Mouse (Mus musculus) heart, embryonic 11.5 days (tissue): ENCODE measurements around the gene Rbm47. TPM values are rescaled to one million over a fixed set of nuclear protein-coding genes. Genes with fewer than 3 reads are reported as not detected.

ENCODE experiments used
- ATAC-seq: fragments of 200-750 bp; cut with Nextera tagmentation; replicated peaks from 2 replicates; pipeline ENCODE4 v1.8.0; 2017; ENCODE audit warnings: moderate library complexity; ENCODE audit not compliant: insufficient number of reproducible peaks, low FRiP score, low TSS enrichment
- H3K27ac ChIP-seq: fragments of 300-500 bp; sonication (generic); 2 replicates; pipeline ENCODE4 v1.5.1; 2014; ENCODE audit warnings: mild to moderate bottlenecking, low read depth, low read length
- H3K27me3 ChIP-seq: fragments of 300-500 bp; sonication (generic); 2 replicates; pipeline ENCODE4 v1.6.1; 2014; ENCODE audit warnings: mild to moderate bottlenecking, low read length, mixed read lengths; ENCODE audit not compliant: control insufficient read depth, insufficient read depth
- H3K36me3 ChIP-seq: fragments of 300-500 bp; sonication (generic); 2 replicates; pipeline ENCODE4 v1.6.1; 2014; ENCODE audit warnings: mild to moderate bottlenecking, low read length, moderate library complexity, mixed read lengths; ENCODE audit not compliant: control insufficient read depth, insufficient read depth
- H3K4me1 ChIP-seq: fragments of 300-500 bp; sonication (generic); 2 replicates; pipeline ENCODE4 v1.6.1; 2014; ENCODE audit warnings: low read length; ENCODE audit not compliant: control insufficient read depth, insufficient read depth
- H3K4me2 ChIP-seq: fragments of 300-500 bp; sonication (generic); 2 replicates; pipeline ENCODE4 v1.6.1; 2014; ENCODE audit warnings: mild to moderate bottlenecking, moderate library complexity
- H3K4me3 ChIP-seq: fragments of 300-500 bp; sonication (generic); 2 replicates; pipeline ENCODE4 v1.5.1; 2014; ENCODE audit warnings: low read depth, low read length
- H3K9ac ChIP-seq: fragments of 300-500 bp; sonication (generic); 2 replicates; pipeline ENCODE4 v1.6.1; 2014; ENCODE audit warnings: mild to moderate bottlenecking, low read depth, low read length, moderate library complexity
- H3K9me3 ChIP-seq: fragments of 300-500 bp; sonication (generic); replicated peaks from 2 replicates; pipeline ENCODE4 v1.6.1; 2016; ENCODE audit warnings: low read length; ENCODE audit not compliant: control insufficient read depth
- WGBS: fragments of 180-500 bp; shearing (Covaris S2); extraction: QIAGEN DNeasy Blood & Tissue Kit; methylation state at CpG from one replicate; pipeline ENCODE4 v1.1.7; 2014; ENCODE audit not compliant: insufficient replicate concordance; 5-methylcytosine and 5-hydroxymethylcytosine counted together
- polyA plus RNA-seq: library from polyadenylated mRNA; unstranded; fragments of >200 nt; fragmentation: Nextera tagmentation; extraction: Ambion mirVana; gene quantifications from 2 replicates; pipeline ENCODE4 v1.2.1, GENCODE M21; 2014

Gene Rbm47
- polyA plus RNA-seq, 1 experiment from 2014 or later, result 1.8 TPM

GRCm38 (mm10) chr5:66015449-66015961, 157.4 kb downstream of the Rbm47 start:
- WGBS, result 81% methylated on average over 2 of the region's 2 CpGs
- Histone ChIP-seq H3K9me3 (no peaks in the 10 kb centered on the region), H3K27me3 (no peaks in the 10 kb centered on the region), H3K4me3 (no peak overlapping the region), H3K9ac (no peak overlapping the region), H3K27ac (no peak overlapping the region), H3K4me1 (no peaks in the 10 kb centered on the region), H3K4me2 (no peak overlapping the region), H3K36me3 (no peaks in the 10 kb centered on the region)
- no peak for ATAC-seq

- Histone ChIP-seq H3K27ac (no peak overlapping the region), H3K9ac (no peak overlapping the region), H3K9me3 (no peaks in the 10 kb centered on the region), H3K4me2 (no peak overlapping the region), H3K4me1 (no peaks in the 10 kb centered on the region), H3K4me3 (no peak overlapping the region), H3K27me3 (no peaks in the 10 kb centered on the region), H3K36me3 (no peaks in the 10 kb centered on the region)
- 78% methylated on average over 2 of the region's 2 CpGs for WGBS
- no peak for ATAC-seq
These were observed 158.5 kb downstream of the Rbm47 start for GRCm38 (mm10) chr5:66014437-66014836.

- WGBS, result 52% methylated on average over 3 of the region's 3 CpGs
- no peaks in the 10 kb centered on the region for H3K4me1 ChIP-seq
- ATAC-seq, result no peak
- no peaks in the 10 kb centered on the region for H3K9me3 ChIP-seq
- H3K9ac ChIP-seq, result no peak overlapping the region
- no peaks in the 10 kb centered on the region for H3K36me3 ChIP-seq
- H3K27ac ChIP-seq, result no peak overlapping the region
- H3K27me3 ChIP-seq, result no peaks in the 10 kb centered on the region
- H3K4me3 ChIP-seq, result no peak overlapping the region
- no peak overlapping the region for H3K4me2 ChIP-seq
These were observed 158.9 kb downstream of the Rbm47 start for GRCm38 (mm10) chr5:66013999-66014398.

- no peaks in the 10 kb centered on the region for H3K27me3 ChIP-seq
- H3K27ac ChIP-seq, result no peak overlapping the region
- no peak for ATAC-seq
- WGBS, result 83% methylated on average over 15 of the region's 15 CpGs
- H3K9ac ChIP-seq, result no peak overlapping the region
- no peaks in the 10 kb centered on the region for H3K9me3 ChIP-seq
- no peak overlapping the region for H3K4me2 ChIP-seq
- H3K4me3 ChIP-seq, result no peak overlapping the region
- H3K4me1 ChIP-seq, result peaks cover 11% of the 10 kb centered on the region; the same call in 1 of the 2 replicates
- H3K36me3 ChIP-seq, result no peaks in the 10 kb centered on the region
These were observed 164.5 kb downstream of the Rbm47 start for GRCm38 (mm10) chr5:66008245-66008967.

- Histone ChIP-seq H3K9ac (no peak overlapping the region), H3K9me3 (no peaks in the 10 kb centered on the region), H3K27me3 (no peaks in the 10 kb centered on the region), H3K36me3 (no peaks in the 10 kb centered on the region), H3K27ac (no peak overlapping the region), H3K4me2 (peak overlapping the region; percentile 27), H3K4me3 (no peak overlapping the region), H3K4me1 (peaks cover 11% of the 10 kb centered on the region; the same call in 1 of the 2 replicates)
- no peak for ATAC-seq
- WGBS, result 27% methylated on average over 16 of the region's 16 CpGs
These were observed 167.8 kb downstream of the Rbm47 start for GRCm38 (mm10) chr5:66005041-66005678.

- no peak within 1 kb of the TSS for H3K27ac ChIP-seq
- ATAC-seq, result no peak
- 38% methylated on average over 14 of the region's 14 CpGs for WGBS
These were observed 168.6 kb downstream of the Rbm47 start, which contains the start of gene 9130230L23Rik for GRCm38 (mm10) chr5:66004134-66004925. 9130230L23Rik (minus strand) TSS chr5:66004285.

GRCm38 (mm10) chr5:66001232-66001631, 171.7 kb downstream of the Rbm47 start:
- Histone ChIP-seq H3K4me1 (peaks cover 11% of the 10 kb centered on the region; the same call in 1 of the 2 replicates), H3K36me3 (no peaks in the 10 kb centered on the region), H3K27me3 (no peaks in the 10 kb centered on the region), H3K4me3 (no peak overlapping the region), H3K9me3 (no peaks in the 10 kb centered on the region), H3K27ac (no peak overlapping the region), H3K4me2 (no peak overlapping the region), H3K9ac (no peak overlapping the region)
- no peak for ATAC-seq
- WGBS, result 77% methylated on average over 5 of the region's 5 CpGs

More at GRCm38 (mm10) chr5:66004134-66004925, 168.6 kb downstream of the Rbm47 start, which contains the start of gene 9130230L23Rik:
- Histone ChIP-seq H3K4me2 (peak within 1 kb of the TSS; percentile 27), H3K4me1 (peaks cover 11% of the 10 kb centered on the region; the same call in 1 of the 2 replicates), H3K36me3 (no peaks in the 10 kb centered on the region), H3K9ac (no peak within 1 kb of the TSS; the same call in 1 of the 2 replicates), H3K4me3 (no peak within 1 kb of the TSS), H3K27me3 (no peaks in the 10 kb centered on the region), H3K9me3 (no peaks in the 10 kb centered on the region)

- H3K9ac ChIP-seq, result no peak overlapping the region
- H3K27me3 ChIP-seq, result no peaks in the 10 kb centered on the region
- H3K9me3 ChIP-seq, result no peaks in the 10 kb centered on the region
- no peak overlapping the region for H3K27ac ChIP-seq
- ATAC-seq, result no peak
- no peaks in the 10 kb centered on the region for H3K36me3 ChIP-seq
- H3K4me2 ChIP-seq, result no peak overlapping the region
- H3K4me3 ChIP-seq, result no peak overlapping the region
- 61% methylated on average over 6 of the region's 6 CpGs for WGBS
- H3K4me1 ChIP-seq, result peaks cover 11% of the 10 kb centered on the region; the same call in 1 of the 2 replicates
These were observed 172.3 kb downstream of the Rbm47 start for GRCm38 (mm10) chr5:66000567-66001125.
